Mouse (Mus musculus): Measurements from ENCODE around the gene Dcun1d4.
"Not testable (repeated sequence)": the region's sequence is repeated elsewhere in the genome, so short reads cannot be mapped to it uniquely, and the experiment has no call there.

Dcun1d4 gene

GRCm38 (mm10) chr5:73547252-73547651, 66.5 kb downstream of the Dcun1d4 start:
- DNase-seq (ENCODE audit: extremely low spot score) = no peak

DNA sequence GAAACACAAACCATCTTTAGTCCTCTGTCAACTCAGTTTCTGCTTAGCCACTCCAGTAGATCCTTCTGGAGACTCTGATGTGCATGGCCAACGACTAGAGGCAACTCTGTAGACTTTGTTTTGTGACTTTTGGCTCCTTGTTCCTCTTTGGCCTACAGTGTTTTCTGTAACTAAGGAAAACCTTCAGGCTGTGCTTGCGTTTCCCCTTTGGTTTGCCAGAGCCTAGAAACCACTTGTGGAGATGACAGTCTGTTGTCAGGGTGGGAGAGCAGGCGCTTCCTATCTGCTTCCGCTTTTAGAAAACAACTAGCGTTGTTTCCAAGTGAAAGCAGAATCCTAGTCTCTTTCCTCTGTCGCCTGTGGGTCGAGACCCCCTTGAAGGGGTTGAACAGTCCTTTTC, 67.4 kb downstream of the Dcun1d4 start:
- DNase-seq (ENCODE audit: extremely low spot score) = no peak

- no peak for DNase-seq (ENCODE audit: extremely low spot score)
These were observed 68.0 kb downstream of the Dcun1d4 start for GRCm38 (mm10) chr5:73548838-73549237.

GRCm38 (mm10) chr5:73551836-73552235, 71.0 kb downstream of the Dcun1d4 start:
- no peak for DNase-seq (ENCODE audit: extremely low spot score)

GRCm38 (mm10) chr5:73553903-73554302, 73.1 kb downstream of the Dcun1d4 start:
- no peak for DNase-seq (ENCODE audit: extremely low spot score)

- DNase-seq (ENCODE audit: extremely low spot score) = no peak
These were observed 74.5 kb downstream of the Dcun1d4 start for GRCm38 (mm10) chr5:73555096-73555852.

DNA sequence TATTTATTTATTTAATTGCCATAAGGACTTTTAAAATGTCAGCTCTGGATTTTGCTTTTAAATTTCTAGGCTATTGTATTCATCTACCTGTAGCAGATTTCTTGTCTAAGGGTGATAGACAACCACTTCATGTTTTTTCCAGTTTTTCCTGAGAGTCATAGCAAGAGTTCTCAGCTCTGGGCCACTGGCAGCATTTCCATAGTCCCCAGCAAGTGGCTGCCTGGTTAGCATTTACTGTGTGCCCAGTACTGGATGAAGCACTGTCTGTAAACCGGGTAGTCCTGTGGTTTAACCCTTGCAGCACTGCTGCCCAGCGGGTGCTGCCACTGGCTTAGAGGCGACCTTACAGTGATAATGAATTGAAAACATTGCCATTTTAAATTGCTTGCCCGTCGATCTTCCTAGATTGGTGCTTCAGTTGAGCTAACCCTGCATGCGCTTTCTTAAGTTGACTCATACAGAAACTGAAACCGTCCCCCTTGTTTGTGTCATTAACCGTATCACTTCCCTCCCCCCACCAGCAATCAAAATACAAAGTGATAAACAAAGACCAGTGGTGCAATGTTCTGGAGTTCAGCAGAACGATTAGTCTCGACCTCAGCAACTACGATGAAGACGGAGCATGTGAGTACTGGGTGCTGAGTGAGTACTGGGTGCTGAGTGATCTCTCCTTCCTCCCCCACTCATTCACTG, 76.1 kb downstream of the Dcun1d4 start:
- DNase-seq (ENCODE audit: extremely low spot score) = no peak

DNA sequence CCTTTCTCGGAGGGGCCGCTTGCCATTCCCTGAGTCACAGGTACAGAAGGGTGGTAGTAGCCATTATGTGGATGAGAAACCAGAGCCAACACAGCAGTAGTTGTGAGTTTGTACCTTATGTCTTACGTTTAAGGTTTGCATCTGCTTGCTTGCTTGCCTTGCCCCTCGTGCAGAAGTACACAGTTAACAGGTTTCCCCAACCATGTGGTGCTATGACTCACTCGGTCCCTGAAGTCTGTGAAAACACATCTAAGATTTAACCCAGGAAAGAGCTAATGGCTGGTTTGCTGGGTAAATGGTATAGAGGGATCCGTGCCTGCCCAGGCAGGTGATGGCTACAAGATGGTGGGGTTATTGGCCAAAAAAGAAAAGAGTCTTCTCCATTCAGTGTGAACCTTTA, 78.0 kb downstream of the Dcun1d4 start:
- DNase-seq (ENCODE audit: extremely low spot score) = no peak

DNA sequence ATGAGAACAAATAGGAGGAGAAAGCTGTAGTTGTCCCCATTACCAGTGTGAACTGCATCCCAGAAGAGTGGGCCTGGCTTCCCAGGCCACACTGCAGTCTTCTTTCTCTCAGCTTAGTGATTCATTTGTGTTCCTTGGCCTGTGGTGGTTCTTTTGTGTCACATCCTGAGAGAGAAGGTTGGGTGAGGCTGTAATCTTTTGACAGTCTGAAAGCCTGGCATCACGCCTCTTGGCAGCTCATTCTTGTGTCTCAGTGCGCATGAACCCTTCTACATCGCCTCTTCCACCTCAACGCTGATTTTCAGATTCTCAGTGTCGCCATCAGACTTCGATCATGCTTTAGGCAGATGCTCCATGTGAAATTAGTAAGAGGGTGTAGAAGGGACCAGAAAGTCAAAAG, 83.2 kb downstream of the Dcun1d4 start:
- no peak for DNase-seq (ENCODE audit: extremely low spot score)

GRCm38 (mm10) chr5:73566119-73566518, 85.3 kb downstream of the Dcun1d4 start:
- DNase-seq (ENCODE audit: extremely low spot score) = no peak

- DNase-seq (ENCODE audit: extremely low spot score) = no peak
These were observed 86.1 kb downstream of the Dcun1d4 start for GRCm38 (mm10) chr5:73566892-73567291.

DNA sequence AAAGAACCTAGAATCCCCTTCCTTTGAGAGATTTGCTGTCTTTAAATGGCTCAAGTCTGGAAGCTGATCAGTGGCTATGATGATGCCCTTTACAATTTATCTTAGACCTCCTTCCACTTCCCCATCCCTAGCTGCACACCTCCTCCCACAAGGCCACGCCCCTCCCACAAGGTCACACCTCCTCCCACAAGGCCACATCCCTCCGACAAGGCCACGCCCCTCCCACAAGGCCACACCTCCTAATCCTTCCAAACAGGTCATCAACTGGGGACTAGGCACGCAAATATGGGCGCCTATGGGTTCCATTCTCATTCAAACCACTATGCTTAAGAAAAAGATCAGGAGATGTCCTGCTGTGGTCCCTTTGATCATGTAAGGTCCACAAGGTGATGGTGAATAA, 88.4 kb downstream of the Dcun1d4 start:
- no peak for DNase-seq (ENCODE audit: extremely low spot score)

DNA sequence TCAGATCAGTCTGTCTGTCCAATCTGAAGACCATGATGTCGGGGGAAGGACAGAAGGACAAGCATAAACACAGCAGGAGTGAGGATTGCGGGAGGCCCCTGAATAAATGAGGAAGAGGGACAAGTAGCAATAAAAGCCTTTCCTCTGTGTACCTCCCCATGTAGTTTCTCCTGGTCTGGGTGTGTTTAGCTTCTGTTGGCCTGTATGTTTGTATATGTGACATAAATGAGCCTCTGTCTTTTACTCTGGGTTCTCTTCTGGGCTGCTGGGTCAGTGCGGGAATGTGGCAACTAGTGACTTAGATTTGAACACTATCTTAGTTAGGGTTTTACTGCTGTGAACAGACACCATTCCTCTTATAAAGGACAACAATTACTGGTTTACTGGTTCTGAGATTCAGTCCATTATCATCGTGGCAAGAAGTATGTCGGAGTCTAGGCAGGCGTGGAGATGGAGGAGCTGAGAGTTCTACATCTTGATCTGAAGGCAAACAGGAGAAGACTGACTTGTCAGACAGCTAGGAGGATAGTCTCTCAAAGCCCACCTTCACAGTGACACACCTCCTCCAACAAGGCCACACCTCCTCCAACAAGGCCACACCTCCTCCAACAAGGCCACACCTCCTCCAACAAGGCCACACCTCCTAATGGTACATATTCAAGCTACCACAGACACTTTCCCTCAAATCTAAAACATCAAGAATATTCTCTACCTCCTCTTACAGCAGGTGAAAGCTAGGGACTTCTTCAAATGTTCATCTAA, 90.8 kb downstream of the Dcun1d4 start:
- no peak for DNase-seq (ENCODE audit: extremely low spot score)

DNA sequence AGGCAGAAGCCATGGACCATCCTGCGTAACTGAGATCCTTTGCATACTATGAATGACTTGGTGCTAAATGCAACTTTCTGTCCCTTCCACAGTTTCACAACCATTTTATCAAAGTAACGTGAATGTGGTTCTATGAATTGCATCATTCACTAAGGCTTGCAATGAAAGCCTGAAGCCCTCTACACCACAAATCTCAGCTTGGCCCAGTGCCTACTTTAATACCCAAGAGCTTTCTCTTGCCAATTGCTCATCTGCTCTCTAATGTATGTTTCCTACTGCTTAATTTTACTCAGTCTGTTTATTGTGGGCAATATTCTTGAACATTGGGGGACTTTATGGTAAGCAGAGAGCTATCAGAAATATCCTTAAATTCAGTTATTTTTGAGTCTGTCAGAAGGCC, 92.0 kb downstream of the Dcun1d4 start:
- no peak for DNase-seq (ENCODE audit: extremely low spot score)

DNA sequence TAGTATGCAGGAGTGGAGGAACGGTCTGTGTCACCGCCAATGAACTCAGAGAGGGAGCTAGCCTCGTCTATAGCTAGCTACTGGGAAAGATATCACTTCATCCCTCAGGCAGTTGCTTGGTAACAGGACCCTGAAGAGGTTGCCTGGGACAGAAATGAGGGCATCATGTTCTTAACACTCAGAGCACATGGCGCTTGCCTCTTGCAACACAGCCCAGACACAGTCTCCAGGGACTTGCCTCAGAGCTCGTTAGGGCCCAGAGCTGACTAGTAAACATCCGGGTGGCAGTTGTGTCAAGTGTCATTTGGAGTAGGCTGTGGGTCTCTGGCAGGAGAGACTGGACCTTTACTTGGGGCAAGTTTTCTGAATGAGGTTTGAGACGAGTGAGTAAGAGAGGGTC, 93.0 kb downstream of the Dcun1d4 start:
- no peak for DNase-seq (ENCODE audit: extremely low spot score)

- DNase-seq (ENCODE audit: extremely low spot score) = no peak
These were observed 93.8 kb downstream of the Dcun1d4 start for GRCm38 (mm10) chr5:73574616-73575015.

GRCm38 (mm10) chr5:73576708-73577107, 95.9 kb downstream of the Dcun1d4 start:
- DNase-seq (ENCODE audit: extremely low spot score) = no peak

DNA sequence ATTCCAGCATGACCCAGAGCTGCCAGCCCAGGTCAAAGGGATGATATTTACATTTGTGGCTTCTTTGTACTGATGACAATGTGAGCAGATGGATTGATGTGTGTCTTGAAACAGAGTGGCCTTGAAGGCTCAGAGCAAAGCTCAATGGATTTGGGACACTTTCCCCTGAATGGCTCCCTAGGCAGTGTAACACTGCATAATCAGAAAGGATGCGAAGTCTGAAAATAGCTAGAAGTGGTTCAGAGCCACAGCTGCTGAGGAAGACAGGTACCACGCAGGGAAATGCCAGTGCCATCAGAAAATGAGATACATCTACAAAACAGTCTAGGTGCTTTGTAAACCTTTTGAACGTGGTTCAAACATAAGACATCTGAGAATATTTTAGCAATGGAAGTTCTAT, 97.3 kb downstream of the Dcun1d4 start:
- DNase-seq (ENCODE audit: extremely low spot score) = no peak

DNA sequence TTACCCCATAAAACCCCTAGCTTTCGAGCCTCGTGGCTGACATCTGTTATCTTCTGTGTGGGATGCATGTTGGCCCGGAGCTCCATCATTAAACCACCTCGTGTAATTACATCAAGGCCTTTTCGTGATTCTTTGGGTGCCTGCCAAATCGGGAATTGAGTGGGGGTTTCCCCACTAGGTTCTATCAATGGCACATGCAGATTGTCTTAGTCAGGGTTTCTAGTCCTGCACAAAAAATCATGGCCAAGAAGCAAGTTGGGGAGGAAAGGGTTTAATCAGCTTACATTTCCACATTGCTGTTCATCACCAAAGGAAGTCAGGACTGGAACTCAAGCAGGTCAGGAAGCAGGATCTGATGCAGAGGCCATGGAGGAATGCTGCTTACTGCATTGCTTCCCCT, 103.2 kb downstream of the Dcun1d4 start:
- DNase-seq (ENCODE audit: extremely low spot score) = not testable (repeated sequence)

DNA sequence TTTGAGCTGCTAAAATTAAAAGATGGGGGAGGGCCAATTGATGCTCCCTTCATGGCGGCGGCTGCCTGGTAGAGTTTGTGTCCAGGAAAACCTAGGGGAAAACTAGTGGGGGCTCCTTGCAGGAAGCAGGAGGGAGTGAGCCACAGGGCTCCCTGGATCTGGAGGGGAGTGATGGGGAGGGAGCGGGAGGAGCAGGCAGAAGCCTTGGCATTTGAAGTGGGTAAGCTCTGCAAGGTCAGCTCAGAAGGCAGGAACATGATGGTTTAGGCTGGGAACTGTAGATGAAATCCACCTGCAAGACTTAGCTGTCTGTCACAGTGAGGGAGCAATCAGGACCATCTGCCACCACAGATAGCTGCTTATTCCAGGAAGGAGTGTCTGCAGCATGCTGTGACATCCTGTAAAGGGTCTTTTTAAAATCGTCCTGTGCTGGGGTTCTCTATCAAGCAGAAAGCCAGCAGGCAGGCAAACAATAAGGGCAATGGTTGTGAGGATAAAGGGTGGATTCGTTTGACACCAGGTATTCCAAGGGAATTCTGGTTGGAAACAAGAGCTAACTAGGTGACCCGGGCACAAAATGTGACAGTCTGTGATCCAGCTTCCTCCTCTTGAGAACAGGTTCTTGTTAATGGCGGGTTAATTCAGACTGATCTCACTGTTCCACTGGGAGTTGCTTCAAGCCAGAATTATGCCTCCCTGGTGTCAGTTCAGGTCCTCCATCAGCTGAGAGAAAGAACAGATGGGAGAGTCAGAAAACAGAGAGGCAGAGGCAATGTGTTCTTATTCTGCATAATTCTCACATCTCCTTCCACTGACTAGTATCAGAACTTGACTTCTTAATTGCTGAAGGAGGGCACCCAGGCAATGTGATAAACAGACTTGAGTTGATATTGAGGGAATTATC, 104.7 kb downstream of the Dcun1d4 start:
- no peak for DNase-seq (ENCODE audit: extremely low spot score)

DNA sequence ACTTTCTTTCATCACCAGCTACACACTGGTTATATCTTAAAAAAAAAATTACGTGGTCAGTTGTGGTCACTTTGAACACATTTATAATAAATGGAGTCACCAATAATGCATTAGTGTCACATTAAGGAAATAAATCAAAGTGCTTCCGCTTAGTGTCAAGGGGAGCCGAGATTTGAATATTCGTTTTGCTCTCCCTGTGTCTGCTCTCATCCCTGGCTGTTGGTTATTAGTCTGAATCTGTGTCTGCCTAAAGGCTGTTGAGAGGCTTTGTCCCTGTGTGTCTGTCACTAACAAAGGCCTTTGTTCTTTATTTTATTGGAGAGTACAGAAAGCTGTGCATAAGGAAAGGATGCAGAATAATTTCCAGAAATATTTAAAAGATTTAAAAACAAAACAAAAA, 105.8 kb downstream of the Dcun1d4 start:
- DNase-seq (ENCODE audit: extremely low spot score) = no peak

- DNase-seq (ENCODE audit: extremely low spot score) = no peak
These were observed 106.3 kb downstream of the Dcun1d4 start for GRCm38 (mm10) chr5:73587119-73587518.
